Mouse (Mus musculus) cerebellum, adult 9-11 months (tissue): ENCODE measurements around the gene Rapgef4.
A peak's percentile ranks its signal among the peaks of the same experiment; 100 is the strongest.

Source experiments
- DNase-seq: peaks from one replicate; pipeline ENCODE4 v3.0.0; 2022

Gene Rapgef4

DNA sequence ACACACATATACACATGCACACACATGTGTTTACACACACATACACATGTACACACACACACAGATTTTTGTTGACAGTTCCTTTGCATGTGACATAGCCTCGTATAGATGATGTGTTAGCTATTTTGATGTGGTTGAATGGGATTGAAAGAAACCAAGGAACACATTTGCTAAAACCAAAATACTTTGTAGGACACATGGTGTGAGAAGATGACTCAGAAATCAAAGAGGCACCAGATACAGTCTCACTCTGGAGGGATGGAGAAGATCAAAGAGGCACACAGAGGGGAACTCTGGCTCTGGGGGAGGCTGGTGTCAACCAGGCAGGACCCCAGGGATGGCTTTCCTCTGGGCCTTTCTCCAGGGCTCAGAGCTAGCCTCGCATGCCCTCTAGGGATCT is 4.7 kb downstream of the Rapgef4 start:
- DNase-seq: no peak

DNA sequence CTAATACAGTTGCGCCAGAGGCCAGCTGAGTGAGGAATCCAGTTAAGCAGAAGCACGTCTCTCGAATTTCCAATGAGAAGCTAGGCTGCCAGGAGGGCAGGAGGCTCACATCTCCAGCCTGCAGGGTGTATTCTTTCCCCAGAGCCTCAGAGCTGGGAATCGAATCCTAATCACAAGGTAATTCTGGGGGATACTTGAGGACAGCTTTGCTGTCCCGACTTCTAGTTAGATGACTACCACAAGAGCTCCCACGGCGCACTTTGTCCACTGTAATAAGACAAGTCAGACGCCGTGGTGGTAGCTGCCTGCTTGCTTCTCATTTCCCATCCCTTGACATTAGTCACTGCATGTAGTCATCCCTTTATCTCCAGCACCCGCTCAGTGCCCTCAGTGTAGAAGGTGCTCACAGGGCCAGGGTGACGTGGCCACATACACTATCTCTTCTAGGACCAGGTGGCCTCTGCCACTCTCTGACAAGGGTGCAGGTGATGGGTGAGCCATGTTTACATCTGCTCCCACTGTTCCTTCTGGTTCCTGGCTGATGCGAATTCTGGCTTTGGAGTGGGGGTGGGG is 5.3 kb downstream of the Rapgef4 start:
- DNase-seq: peak; percentile 53

DNA sequence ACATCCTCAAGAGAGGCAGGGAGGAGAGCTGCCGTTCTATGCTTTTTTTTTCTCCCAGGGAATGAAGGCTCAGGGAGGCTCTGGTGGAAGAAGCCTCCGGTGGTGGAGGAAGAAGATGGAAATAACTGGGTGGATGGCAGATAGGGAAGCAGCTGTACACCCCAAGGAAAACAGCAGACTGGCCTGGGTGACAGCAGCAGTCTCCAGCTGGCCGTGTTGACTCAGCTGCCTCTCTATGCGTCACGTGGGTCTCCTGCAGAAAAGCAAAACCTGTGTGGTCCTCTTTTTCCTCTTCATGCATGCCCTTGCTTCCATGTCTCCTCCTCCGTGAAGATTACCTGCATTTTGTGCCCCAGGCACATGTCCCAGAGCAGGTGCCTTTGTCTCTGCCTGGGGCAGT is 7.5 kb downstream of the Rapgef4 start:
- no peak for DNase-seq

DNA sequence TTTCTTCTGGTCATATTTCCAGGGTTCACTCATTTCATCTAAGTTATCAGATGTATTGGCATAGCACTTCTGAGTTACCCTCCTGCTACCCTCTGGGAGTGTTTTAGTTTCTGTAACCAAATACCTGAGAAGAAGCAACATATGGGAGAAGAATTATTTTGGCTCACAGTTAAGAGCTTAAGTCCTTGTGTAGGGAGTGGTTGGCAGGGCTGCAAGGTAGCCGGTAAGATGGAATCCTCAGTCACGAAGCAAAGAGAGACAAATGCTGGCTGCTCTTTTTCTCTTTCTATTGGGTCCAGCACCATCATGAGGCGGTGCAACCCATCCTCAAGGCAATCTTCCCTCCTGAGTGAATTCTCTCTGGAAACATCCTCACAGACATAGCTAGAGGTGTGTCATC is 11.1 kb downstream of the Rapgef4 start:
- peak; percentile 26 for DNase-seq

DNA sequence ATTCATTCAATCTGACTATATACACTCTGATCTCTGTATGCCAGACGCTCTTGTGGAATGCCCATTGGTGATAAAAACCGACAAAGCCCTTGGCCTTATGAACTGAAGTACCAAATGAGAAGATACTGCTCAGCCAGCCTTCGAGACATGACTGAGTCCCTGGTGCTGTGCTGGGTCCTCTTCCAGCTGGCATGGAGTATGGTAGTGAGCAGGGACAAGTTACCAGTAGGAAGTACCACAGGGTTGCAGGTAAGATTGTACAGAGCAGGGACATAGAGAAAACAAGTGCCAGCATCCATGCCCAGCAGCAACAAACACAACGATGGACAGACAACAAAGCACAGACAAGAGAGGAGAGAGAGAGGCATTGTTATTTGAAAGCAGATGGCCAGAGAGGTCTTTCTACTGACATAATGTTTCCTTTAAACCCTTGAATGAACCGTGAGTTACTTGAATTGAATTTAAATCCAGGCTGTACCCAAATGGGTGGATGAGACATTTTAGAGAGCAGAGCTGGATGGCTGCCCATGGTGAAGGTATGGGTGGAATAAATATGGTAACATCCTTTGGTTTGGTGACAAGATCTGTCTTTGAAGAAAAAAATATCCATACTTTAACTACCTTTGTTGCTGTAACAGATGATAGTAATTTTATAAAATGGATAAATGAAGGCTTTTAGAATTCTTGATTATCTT is 12.8 kb downstream of the Rapgef4 start:
- DNase-seq: peak; percentile 66

DNA sequence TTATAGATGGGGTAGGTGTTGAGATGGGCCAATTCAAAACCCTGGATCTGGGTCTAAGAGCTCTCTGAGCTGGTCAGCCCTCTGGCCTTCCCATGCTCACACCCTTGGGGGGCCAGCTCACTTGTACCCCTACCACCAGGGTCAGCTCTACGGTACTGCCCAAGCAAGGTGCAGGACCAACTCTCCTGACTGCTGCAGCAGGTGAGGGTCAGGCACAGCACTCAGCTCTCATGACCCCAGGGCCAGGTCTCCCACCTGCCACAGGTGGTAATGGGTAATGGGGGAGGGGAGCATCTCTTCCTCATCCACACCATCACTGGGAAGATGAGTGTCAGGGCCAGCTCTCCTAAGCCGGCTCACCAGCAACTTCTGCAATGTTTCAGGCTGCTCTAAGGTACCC is 17.5 kb downstream of the Rapgef4 start:
- DNase-seq: no peak

DNA sequence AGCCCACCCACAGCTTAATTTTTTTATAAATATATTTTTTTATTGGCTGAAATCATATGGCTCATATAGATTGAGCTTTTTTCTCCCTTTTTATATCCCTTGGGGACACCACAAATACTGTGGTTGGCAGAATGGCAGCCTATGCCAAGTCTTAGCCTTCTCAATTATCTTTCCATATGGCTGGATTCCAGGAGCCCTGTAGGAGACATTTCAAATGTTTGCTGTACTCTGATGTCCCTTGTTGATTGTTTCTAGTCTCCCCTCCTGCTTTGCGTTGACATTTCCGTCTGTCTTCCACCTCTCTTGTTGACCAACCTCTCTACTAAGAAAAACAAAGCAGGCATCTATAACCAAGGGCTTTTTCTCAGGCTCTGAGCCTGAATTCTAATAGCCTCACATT is 19.1 kb downstream of the Rapgef4 start:
- DNase-seq: peak; percentile 73

DNA sequence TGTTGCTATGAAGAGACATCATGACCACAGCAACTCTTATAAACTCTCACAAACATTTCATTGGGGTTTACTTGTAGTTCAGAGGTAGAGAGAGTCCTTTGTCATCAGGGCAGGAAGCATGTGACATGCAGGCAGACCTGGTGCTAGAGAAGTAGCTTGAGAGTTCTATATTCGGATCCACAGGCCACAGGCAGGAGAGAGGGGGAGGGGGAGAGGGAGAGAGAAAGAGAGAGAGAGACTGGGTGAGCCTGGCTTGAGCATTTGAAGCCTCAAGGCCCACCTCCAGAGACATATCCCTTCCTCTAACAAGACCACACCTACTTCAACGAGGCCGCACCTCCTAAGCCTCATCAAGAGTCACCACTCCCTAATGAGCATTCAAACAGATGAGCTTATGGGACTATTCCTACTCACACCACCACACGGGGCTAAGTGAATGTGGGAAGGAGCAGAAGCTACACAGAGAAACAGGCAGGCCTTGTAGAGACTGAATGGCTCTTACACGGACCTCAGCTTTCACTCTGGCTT is 21.9 kb downstream of the Rapgef4 start:
- DNase-seq: no peak

DNA sequence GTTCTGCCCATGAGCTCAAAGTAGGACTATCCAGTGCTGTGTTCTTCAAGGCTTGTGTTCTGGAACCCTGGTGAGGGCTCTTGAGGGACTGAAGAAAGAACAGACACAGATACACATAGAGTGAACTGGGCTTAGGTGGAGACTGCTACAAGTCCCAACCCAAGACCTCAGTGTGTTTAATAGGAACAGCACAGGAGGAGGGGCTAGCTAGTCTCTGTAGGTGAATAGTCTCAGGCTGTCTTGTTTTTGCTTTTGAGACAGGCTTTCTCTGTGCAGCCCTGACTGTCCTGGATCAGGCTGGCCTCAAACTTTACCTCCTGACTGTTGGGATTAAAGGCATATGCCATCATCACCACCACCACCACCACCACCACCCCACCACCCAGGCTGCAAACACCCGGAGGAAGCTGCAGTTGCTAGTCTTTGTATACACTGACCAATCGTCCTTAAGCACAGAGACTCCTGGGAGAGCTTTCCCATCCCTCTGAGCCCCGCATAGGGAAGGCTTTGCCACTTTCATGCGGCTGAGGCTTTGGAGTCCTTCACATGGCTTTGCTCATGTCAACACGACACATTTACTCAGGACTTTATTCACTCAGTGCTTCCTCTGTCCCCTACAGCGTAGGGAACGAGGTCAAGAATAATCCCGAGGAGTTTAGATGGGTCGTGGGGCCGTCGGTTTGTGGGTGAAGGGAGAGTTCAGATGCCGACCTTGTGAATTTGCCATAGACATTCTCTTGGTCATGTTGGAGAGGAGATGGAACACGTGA is 22.9 kb downstream of the Rapgef4 start:
- no peak for DNase-seq

DNA sequence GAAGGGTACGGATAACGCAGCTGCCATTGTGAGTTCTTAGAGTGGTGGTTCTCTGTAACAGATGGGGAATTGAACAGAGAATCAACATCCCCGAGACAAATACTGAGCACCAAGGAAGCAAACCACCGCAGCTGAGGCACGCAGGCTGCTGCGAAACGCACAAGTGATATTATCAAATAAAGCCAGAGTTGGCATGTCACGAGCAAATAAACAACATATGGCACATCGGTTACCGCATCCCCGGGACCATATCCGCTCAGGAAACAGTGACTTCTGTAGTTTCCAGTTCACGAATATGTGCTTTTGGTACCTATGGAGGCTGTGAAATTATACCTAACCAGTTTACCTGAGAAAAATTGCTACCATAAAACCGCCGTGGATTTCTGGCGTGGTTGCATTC is 24.0 kb downstream of the Rapgef4 start:
- no peak for DNase-seq

DNA sequence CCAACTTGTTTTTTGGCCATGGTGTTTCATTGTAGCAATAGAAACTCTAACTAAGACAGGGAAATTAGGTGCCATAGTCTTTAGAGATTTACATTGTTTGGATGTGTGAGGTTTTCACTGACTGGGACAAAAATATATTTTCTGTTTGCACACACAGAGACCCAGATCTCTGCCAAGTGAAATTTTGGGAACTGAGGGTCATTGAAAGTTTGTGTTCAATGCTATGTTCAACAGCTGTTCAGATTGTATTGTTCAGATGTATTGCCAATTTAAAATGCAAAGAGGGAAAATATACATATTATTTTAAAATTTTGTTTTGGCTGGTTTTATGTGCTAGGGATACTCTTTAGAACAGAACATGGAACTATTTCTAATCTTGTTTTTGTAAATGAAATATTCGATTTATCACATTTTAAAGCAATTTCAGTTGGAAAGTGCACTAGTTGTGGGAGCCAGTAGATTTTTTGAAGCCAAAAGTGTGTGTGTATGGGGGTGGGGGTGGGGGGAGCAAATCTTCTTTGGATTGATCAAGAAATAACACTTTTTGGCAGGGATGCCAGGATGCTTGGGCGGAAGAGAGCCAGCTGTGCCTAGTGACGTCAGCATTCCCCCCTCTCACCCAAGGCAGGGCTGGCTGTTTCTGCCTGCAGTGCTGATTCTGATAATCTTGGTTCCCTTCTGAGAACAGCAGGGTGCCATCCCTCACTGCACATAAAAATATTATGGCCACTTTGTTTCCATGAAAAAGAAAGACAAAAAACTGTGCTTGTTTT is 28.6 kb downstream of the Rapgef4 start:
- DNase-seq: peak; percentile 58

DNA sequence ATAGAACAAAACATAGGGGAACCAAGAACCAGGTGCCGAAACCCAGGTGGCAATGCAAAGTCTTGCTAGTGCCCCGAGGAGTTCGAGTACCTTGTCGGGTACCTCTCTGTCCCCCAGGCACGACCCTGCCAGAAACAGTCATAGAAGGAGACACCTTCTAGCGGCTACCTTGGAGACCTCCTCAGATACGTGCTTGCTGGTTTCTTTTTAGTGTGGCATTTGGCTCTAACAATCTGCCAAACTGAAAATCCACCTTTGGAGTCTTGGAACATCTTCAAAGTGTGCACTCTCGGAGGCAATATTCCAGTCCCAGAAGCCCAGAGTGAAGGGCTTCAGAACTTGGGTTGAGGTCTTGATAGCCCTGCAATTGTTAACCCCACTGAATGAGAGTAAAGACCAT is 34.3 kb downstream of the Rapgef4 start:
- DNase-seq: peak; percentile 57

DNA sequence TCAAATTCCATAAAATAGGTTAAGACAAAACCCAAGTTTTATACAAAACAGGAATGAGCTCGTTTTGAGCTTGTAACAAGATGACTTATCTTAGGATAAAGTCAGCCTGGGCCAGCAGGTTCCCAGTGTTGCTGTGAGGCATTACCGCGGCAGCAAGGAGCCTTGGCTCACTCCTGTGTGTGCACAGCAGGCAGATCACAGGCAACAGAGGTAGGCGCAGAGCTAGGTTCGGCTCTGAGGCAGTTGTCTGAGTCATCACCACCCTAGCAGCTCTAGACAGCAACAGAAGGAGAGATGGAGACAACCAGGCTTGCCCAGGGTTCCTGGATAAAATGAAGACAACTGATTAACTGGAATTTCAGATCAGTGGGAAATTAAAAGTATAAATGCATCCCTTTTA is 35.0 kb downstream of the Rapgef4 start:
- peak; percentile 82 for DNase-seq

DNA sequence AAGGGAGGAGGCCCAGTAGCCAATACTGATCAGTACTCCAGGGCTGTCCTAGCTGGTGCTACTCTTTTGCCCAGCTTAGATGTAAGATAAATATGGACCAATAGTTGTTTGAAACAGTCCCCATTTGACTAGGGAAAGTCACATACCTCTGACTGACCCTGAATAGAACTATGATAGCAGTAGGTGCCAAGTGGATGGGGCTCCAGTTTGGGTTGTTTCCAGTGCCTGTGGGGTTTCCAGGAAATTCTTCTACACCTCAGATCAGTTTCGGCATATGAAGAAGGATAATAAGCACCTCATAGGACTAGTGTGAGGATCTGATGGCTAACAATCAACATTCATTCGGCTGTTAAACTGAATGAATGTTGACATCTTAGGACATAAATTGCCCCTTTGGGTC is 36.1 kb downstream of the Rapgef4 start:
- DNase-seq: peak; percentile 59

DNA sequence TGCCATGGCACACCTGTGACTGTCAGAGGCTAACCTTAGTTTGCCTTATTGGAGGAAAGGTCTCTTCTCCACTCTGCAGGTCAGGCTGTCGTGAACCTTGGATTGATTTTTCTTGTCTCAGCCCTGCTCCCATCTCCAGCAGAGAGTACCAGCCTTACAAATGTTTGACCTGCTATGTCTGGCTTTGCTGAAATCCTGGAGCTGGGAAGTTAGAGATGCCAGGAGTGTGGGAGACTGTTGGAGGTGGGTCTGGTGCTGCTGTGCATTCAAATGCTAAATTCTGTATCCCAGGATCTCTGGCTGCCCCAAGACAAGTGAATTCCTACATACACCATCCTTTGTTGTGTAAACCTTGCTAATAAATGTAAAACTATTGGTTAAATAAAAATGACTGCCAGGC is 37.7 kb downstream of the Rapgef4 start:
- no peak for DNase-seq

DNA sequence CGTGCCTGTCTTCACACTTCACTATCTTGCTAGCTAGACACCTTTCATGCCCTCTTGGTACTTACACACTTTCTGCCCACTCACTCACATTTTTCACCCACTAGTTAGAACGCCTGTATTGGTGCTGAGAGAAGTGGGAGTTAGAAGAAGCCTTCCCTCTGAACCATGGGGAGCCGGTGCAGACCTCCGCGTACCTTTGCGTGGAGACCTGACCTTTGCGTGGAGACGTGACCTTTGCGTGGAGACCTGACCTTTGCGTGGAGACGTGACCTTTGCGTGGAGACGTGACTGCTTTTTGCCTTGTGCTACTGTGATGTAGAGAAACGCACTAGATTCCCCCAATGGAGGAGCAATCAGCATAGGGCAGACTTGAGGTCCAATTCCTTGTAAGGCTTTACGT is 39.7 kb downstream of the Rapgef4 start:
- peak; percentile 47 for DNase-seq

DNA sequence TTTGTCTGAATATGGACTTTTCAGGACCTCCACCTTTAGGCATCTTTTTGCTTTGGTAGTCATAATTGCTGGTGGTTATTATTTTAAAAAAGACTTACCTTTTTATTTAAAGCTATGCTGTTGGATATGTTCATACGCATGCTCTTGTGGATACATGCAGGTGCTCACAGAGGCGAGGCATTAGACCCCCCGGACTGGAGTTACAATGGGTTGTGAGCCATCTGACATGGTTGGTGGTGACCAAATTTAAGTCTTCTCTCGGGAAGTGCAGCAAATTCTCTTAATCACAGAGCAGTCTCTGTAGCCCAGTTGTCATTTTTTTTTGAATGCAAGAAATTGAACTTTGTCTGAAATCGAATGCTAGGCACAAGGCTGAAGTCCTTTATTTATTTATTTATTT is 40.4 kb downstream of the Rapgef4 start:
- DNase-seq: peak; percentile 64

DNA sequence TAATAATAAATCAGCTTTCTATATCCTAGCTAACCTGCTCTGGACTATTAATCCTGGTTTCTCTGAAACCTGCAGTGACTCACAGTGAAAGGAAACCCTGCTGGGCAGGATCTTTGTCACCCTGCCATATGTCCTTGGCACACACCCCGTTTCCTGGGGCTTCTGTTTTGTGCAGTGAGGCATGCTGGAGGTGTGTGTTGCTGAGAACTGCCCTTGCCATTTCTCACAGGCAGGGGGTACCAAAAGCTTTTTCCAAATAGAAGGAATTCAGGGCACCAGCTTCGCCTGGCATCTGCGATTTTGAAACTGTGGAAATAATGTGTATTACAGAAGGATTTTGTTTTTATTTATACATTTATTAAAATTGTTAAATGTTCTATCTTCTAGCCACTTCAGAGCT is 40.8 kb downstream of the Rapgef4 start:
- DNase-seq: peak; percentile 98

DNA sequence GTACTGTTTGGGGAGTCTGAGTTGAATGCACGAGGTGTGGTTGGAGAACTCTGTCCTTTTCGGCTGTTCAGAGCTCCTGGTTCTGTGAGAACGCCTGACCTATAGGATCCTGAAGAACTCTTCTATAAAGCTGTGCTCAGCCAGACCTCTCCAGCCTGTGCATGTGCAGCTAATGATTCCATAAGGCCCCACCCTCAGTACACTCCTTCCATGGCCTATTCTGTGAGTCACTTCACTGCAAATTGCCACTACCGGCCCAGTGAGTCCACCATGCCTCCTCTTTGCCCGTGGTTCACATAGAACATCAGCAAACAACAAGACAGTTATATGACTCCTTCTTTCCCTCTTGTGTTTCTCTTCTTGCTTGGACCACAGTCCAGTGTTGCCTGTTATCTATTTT is 42.8 kb downstream of the Rapgef4 start:
- DNase-seq: no peak

DNA sequence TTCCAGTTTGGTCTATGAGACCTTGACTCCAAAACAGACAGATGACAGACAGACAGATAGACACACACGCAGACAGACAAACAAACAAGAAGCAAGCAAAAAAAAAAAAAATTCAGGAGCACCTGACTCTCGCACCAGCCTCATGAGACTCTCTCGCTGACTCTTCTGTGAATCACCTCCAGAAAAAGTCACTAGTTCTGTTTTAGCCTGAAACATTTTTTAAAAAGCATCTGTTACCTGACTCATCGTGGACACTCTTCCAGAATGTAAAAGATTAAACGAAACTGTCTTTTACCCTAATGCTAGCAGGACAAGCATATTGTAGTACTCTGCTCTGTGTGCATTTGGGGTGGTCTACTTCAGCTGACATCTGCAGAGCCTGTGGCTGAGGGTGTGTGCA is 44.6 kb downstream of the Rapgef4 start:
- DNase-seq: no peak

DNA sequence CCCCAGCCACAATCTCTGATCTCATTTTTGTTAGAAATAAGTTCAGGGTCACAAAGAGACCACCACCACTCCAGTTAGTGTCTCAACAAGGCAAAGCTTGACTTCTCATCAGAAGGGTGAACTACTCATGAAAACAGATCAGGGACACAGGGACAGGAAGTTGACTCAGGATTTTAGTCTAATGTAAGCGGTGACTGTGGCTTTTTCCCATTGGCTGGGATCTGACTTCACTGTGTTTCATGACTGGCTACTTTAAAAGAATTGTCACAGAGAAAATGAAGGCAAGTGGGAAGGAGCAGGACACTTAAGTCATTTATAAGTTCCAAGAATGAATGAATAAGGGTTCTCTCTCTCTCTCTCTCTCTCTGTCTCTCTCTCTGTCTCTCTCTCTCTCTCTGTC is 45.5 kb downstream of the Rapgef4 start:
- DNase-seq: no peak

DNA sequence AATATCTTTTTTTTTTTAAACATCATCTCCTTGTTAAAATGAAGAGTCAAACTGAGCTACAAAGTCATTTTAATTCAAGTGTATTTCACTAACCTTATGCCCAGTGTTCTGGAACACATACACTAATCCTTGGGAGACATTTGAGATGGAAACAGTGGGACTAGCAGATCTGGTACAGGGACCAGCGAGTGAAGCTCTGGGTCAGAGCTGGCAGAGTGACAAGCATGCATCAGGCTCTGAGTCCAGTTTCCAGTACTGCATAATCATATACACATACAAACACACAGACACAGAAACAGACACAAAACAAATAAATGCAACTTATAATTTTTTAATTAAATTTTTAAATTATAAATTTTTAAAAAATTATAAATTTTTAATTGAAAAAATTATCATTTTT is 48.0 kb downstream of the Rapgef4 start:
- peak; percentile 63 for DNase-seq

DNA sequence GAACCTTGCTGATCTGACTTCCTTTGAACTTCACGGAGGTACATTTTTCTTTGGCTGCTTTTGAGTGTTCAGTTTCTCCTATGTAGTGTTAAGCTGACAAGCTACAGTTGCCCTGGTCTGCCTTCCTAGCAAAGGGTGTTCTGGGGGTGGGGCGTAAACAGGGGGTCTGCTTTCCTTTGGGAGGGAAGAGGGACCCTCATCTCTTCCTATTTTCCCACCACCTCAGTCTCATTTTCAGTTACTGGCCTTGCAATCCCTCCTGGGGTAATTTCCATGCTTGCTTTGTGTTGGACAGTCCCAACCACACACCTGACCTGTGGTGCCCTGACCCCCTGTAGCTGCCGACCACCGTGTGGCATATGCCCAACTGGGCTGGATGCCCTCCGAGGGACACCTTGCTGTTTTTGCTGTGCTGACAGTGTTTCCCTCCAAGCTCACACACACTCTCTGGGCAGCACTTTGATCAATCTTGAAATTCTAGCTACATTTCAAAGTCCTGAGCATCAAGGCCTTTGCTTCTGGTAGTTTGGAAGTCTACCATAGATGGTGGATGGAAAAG is 48.6 kb downstream of the Rapgef4 start:
- DNase-seq: peak; percentile 72
